Mouse (Mus musculus): ENCODE results near the gene Ros1. TPM values are rescaled to one million over a fixed set of nuclear protein-coding genes. Genes with fewer than 3 reads are reported as not detected.

Gene Ros1
- total RNA-seq, 2 experiments from 2014 or later = not detected

GRCm38 (mm10) chr10:52160604-52161003 lies 34.4 kb downstream of the Ros1 start:
- no peak for DNase-seq (ENCODE audit: low spot score in 2 of 2)

GRCm38 (mm10) chr10:52159704-52160103 lies 35.3 kb downstream of the Ros1 start:
- no peak for DNase-seq (ENCODE audit: low spot score in 2 of 2)

GRCm38 (mm10) chr10:52133354-52134074 lies 61.5 kb downstream of the Ros1 start:
- no peak for DNase-seq (ENCODE audit: low spot score in 2 of 2)

GRCm38 (mm10) chr10:52130762-52131161 lies 64.3 kb downstream of the Ros1 start:
- DNase-seq (ENCODE audit: low spot score in 2 of 2) = no peak

- DNase-seq (ENCODE audit: low spot score in 2 of 2) = no peak
Observed at GRCm38 (mm10) chr10:52128874-52129412, 66.1 kb downstream of the Ros1 start.

- peak; percentile 5 to 69 for DNase-seq (ENCODE audit: low spot score in 2 of 2)
Observed at GRCm38 (mm10) chr10:52106164-52106757, 88.8 kb downstream of the Ros1 start.

GRCm38 (mm10) chr10:52101273-52101672 lies 93.8 kb downstream of the Ros1 start:
- DNase-seq (ENCODE audit: low spot score in 2 of 2) = no peak

GRCm38 (mm10) chr10:52092181-52092580 lies 102.9 kb downstream of the Ros1 start:
- no peak for DNase-seq (ENCODE audit: low spot score in 2 of 2)

GRCm38 (mm10) chr10:52086681-52087080 lies 108.4 kb downstream of the Ros1 start:
- DNase-seq (ENCODE audit: low spot score in 2 of 2) = no peak

GRCm38 (mm10) chr10:52072482-52072881 lies 122.6 kb downstream of the Ros1 start:
- peak in 1 of 2 experiments; percentile 46 for DNase-seq (ENCODE audit: low spot score in 2 of 2)

GRCm38 (mm10) chr10:52048287-52048686 lies 146.8 kb downstream of the Ros1 start:
- no peak for DNase-seq (ENCODE audit: low spot score in 2 of 2)

- no peak for DNase-seq (ENCODE audit: low spot score in 2 of 2)
Observed at GRCm38 (mm10) chr10:52043086-52043485, 152.0 kb downstream of the Ros1 start.

- DNase-seq (ENCODE audit: low spot score in 2 of 2) = no peak
Observed at GRCm38 (mm10) chr10:52039392-52039791, 155.7 kb downstream of the Ros1 start.

GRCm38 (mm10) chr10:52033729-52034128 lies 161.3 kb downstream of the Ros1 start:
- DNase-seq (ENCODE audit: low spot score in 2 of 2) = no peak

GRCm38 (mm10) chr10:52029421-52030080 lies 165.5 kb downstream of the Ros1 start:
- DNase-seq (ENCODE audit: low spot score in 2 of 2) = no peak

- DNase-seq (ENCODE audit: low spot score in 2 of 2) = no peak
Observed at GRCm38 (mm10) chr10:52028561-52029370, 166.3 kb downstream of the Ros1 start.

- no peak for DNase-seq (ENCODE audit: low spot score in 2 of 2)
Observed at GRCm38 (mm10) chr10:52027161-52028035, 167.6 kb downstream of the Ros1 start.

GRCm38 (mm10) chr10:52025821-52026220 lies 169.2 kb downstream of the Ros1 start:
- DNase-seq (ENCODE audit: low spot score in 2 of 2) = no peak

GRCm38 (mm10) chr10:52025291-52025690 lies 169.8 kb downstream of the Ros1 start:
- DNase-seq (ENCODE audit: low spot score in 2 of 2) = no peak

- no peak for DNase-seq (ENCODE audit: low spot score in 2 of 2)
Observed at GRCm38 (mm10) chr10:52024053-52024410, 171.0 kb downstream of the Ros1 start.

Measured in layer of hippocampus, adult 18-20 months (tissue).